Mouse (Mus musculus): ENCODE measurements around the gene Fdx1l. TPM values are rescaled to one million over a fixed set of nuclear protein-coding genes. Genes with fewer than 3 reads are reported as not detected.

The Fdx1l gene
- polyA plus RNA-seq, 1 experiment from 2014 or later = 66.7 TPM

DNA sequence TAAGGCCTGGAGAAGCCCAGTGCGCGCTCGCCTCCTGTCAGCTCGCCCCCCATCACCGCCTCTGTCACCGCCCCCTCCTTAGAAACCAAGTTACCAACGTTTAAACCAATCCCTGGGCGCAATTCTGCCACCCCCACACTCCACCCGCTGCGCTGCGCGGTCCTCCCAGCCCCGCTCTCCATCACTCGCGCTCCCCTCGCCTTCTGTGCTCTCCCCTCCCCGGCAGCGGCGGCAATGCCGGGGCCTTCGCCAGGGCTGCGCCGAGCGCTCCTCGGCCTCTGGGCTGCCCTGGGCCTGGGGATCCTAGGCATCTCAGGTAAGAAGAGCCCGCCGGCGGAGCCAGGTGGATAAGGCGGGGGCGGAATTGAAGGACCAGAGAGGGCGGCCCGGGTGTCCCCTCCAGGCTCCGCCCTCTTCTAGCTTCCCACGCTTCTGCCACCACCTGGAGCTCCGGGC, 41.5 kb downstream of the Fdx1l start, which contains the start of gene Icam5:
Gene Icam5 (plus strand): TSS at position 178 of the 456 bp plus-strand sequence.
- Histone ChIP-seq H3K27ac (replicated peaks) (no peak within 1 kb of the TSS), H3K9me3 (replicated peaks) (no peaks in the 10 kb centered on the region), H3K36me3 (no peaks in the 10 kb centered on the region), H3K4me3 (peak within 1 kb of the TSS; percentile 58), H3K4me1 (peaks cover 77% of the 10 kb centered on the region), H3K27me3 (ENCODE audit: low read depth, poor library complexity, severe bottlenecking) (peaks cover 100% of the 10 kb centered on the region)
- WGBS = under 1% methylated on average over 35 of the region's 35 CpGs
- DNase-seq (ENCODE audit: low spot score) = no peak

GRCm38 (mm10) chr9:21031251-21031895, 42.0 kb downstream of the Fdx1l start:
- Histone ChIP-seq H3K27me3 (ENCODE audit: low read depth, poor library complexity, severe bottlenecking) (peaks cover 100% of the 10 kb centered on the region), H3K36me3 (no peaks in the 10 kb centered on the region), H3K9me3 (replicated peaks) (no peaks in the 10 kb centered on the region), H3K4me1 (peaks cover 71% of the 10 kb centered on the region), H3K4me3 (peak overlapping the region; percentile 58), H3K27ac (replicated peaks) (no peak overlapping the region)
- under 1% methylated on average over 36 of the region's 36 CpGs for WGBS
- peak; percentile 58 for DNase-seq (ENCODE audit: low spot score)

GRCm38 (mm10) chr9:21030781-21031250, 42.6 kb downstream of the Fdx1l start:
- H3K4me1 ChIP-seq = peaks cover 67% of the 10 kb centered on the region
- under 1% methylated on average over 13 of the region's 13 CpGs for WGBS
- peak; percentile 80 for DNase-seq (ENCODE audit: low spot score)
- peaks cover 100% of the 10 kb centered on the region for H3K27me3 ChIP-seq (ENCODE audit: low read depth, poor library complexity, severe bottlenecking)
- no peak overlapping the region for H3K27ac ChIP-seq (replicated peaks)
- H3K9me3 ChIP-seq (replicated peaks) = no peaks in the 10 kb centered on the region
- H3K4me3 ChIP-seq = peak overlapping the region; percentile 58
- H3K36me3 ChIP-seq = no peaks in the 10 kb centered on the region

DNA sequence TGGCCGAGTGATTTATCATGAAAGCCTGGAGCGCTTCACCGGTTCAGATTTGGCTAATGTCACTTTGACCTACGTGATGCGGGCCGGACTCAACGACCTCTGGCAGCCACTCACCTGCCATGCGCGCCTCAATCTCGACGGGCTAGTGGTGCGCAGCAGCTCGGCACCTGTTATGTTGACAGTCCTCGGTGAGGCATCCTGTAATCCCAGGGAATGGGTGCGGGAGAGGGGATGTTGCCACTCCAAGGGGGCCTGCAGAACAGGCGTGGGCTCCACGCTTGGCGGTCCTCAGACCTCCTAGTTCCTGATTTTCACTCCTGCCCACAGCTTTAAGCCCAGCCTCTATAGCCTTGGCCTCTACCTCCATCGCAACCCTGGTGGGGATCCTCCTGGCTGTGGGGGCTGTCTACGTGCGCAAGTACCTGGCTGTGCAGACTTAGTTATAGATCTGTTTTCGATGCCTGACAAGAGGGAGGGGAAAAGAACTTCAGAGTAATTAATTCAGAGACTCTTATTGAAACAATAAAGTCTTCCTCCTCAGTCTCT, 43.3 kb downstream of the Fdx1l start:
- Histone ChIP-seq H3K4me3 (peak overlapping the region; percentile 58), H3K27me3 (ENCODE audit: low read depth, poor library complexity, severe bottlenecking) (peaks cover 99% of the 10 kb centered on the region), H3K9me3 (replicated peaks) (no peaks in the 10 kb centered on the region), H3K27ac (replicated peaks) (no peak overlapping the region), H3K36me3 (no peaks in the 10 kb centered on the region), H3K4me1 (peaks cover 61% of the 10 kb centered on the region)
- DNase-seq (ENCODE audit: low spot score) = no peak
- 26% methylated on average over 22 of the region's 22 CpGs for WGBS

DNA sequence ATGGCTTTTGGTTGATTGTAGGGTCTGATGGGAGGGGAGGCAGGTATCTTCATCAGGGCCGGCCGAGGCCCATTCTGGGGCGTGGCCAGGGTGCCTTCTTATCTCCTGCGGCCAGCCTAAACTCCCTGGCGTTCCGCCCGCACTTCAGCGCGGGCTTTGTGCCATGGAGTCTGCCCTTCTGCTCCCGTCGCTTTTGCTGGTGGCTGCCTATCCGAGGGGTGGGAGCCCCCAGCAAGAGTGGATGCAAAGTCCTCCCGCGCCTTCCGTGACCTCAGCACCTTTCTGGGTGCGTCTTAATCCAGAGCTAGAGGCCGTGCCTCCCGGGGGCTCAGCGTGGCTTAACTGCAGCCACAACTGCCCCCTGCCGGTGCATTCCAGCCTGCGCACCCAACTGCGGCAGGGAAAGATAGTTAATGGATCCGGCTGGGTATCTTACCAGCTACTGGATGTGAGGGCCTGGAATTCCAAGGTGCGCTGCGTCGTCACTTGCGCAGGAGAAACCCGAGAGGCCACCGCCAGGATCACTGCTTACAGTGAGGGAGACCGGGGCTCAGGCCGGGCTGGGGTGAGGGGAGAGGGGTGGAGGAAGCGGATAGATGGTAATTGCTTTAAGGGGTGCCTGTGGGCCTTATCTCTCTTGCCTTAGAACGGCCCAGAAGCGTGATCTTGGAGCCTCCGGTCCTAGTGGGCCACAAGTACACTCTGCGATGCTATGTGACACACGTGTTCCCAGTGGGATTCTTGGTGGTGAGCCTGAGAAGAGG, 43.9 kb downstream of the Fdx1l start, which contains the start of gene Icam4:
Gene Icam4 (plus strand): TSS at position 83 of the 764 bp plus-strand sequence.
- Histone ChIP-seq H3K27me3 (ENCODE audit: low read depth, poor library complexity, severe bottlenecking) (peaks cover 92% of the 10 kb centered on the region), H3K4me1 (peaks cover 55% of the 10 kb centered on the region), H3K36me3 (no peaks in the 10 kb centered on the region), H3K27ac (replicated peaks) (peak within 1 kb of the TSS; percentile 72), H3K4me3 (peak within 1 kb of the TSS; percentile 58), H3K9me3 (replicated peaks) (no peaks in the 10 kb centered on the region)
- 3% methylated on average over 37 of the region's 37 CpGs for WGBS
- peak; percentile 84 for DNase-seq (ENCODE audit: low spot score)

GRCm38 (mm10) chr9:21028560-21029110, 44.8 kb downstream of the Fdx1l start:
- peaks cover 53% of the 10 kb centered on the region for H3K4me1 ChIP-seq
- H3K4me3 ChIP-seq = no peak overlapping the region
- no peaks in the 10 kb centered on the region for H3K9me3 ChIP-seq (replicated peaks)
- WGBS = 75% methylated on average over 6 of the region's 6 CpGs
- H3K36me3 ChIP-seq = no peaks in the 10 kb centered on the region
- H3K27me3 ChIP-seq (ENCODE audit: low read depth, poor library complexity, severe bottlenecking) = peaks cover 84% of the 10 kb centered on the region
- no peak for DNase-seq (ENCODE audit: low spot score)
- H3K27ac ChIP-seq (replicated peaks) = no peak overlapping the region; the same call in 1 of the 2 replicates

- Histone ChIP-seq H3K27ac (replicated peaks) (no peak overlapping the region), H3K4me3 (no peak overlapping the region), H3K36me3 (no peaks in the 10 kb centered on the region), H3K9me3 (replicated peaks) (no peaks in the 10 kb centered on the region), H3K27me3 (ENCODE audit: low read depth, poor library complexity, severe bottlenecking) (peaks cover 76% of the 10 kb centered on the region), H3K4me1 (peaks cover 45% of the 10 kb centered on the region)
- 54% methylated on average over 8 of the region's 8 CpGs for WGBS
- DNase-seq (ENCODE audit: low spot score) = no peak
Observed at GRCm38 (mm10) chr9:21027774-21028290, 45.6 kb downstream of the Fdx1l start.

DNA sequence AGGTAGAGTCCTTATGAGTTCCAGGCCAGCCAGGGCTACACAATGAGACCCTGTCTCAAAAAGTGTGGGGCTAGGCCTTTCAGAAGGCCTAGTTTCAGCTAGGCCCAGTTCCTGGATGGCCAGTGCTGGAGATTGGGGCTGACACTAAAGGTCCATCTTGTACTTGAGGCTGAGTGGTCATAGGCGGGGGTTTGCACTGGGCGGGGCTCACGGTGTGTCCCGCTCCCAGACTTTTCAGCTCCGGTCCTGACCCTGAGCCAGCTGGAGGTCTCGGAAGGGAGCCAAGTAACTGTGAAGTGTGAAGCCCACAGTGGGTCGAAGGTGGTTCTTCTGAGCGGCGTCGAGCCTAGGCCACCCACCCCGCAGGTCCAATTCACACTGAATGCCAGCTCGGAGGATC, 46.6 kb downstream of the Fdx1l start:
- Histone ChIP-seq H3K4me3 (no peak overlapping the region), H3K27ac (replicated peaks) (no peak overlapping the region; the same call in 1 of the 2 replicates), H3K27me3 (ENCODE audit: low read depth, poor library complexity, severe bottlenecking) (peaks cover 66% of the 10 kb centered on the region), H3K9me3 (replicated peaks) (no peaks in the 10 kb centered on the region), H3K36me3 (no peaks in the 10 kb centered on the region), H3K4me1 (peaks cover 35% of the 10 kb centered on the region)
- 86% methylated on average over 12 of the region's 12 CpGs for WGBS
- no peak for DNase-seq (ENCODE audit: low spot score)

DNA sequence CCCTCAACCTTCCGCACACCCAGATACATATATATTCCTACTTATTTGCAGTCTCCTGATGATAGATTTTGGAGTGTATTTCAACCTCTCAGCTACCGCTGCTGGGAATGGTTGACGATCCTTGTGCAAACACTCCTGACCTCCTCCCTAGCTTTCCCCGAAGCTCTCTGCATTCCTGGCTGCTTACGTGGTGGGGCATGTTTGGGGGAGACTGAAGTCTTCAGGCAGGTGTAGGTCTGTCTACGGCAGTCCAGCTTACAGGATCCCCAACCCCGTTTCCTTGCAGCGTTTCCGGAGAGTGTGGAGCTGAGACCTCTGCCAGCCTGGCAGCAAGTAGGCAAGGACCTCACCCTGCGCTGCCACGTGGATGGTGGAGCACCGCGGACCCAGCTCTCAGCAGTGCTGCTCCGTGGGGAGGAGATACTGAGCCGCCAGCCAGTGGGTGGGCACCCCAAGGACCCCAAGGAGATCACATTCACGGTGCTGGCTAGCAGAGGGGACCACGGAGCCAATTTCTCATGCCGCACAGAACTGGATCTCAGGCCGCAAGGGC, 48.1 kb downstream of the Fdx1l start:
- WGBS = 69% methylated on average over 19 of the region's 19 CpGs

DNA sequence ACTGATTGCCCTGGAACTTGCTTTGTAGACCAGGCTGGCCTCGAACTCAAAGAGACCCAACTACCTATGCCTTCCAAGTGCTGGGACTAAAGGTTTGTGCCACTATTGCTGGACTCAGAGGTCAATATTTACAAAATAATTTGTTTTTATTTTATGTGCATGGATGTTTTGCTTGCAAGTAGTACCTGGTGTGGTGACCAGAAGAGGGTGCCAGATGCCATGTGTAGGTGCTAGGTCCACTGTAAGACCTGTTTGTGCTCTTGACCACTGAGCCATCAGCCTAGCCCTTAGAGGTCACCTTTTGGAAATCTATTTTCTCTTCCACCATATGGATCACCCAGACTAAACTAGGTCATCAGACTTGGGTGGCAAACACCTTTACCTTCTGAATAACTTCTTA, 50.7 kb downstream of the Fdx1l start:
- Histone ChIP-seq H3K36me3 (no peaks in the 10 kb centered on the region), H3K27ac (replicated peaks) (no peak overlapping the region), H3K4me1 (peaks cover 3% of the 10 kb centered on the region), H3K27me3 (ENCODE audit: low read depth, poor library complexity, severe bottlenecking) (peaks cover 39% of the 10 kb centered on the region), H3K9me3 (replicated peaks) (no peaks in the 10 kb centered on the region), H3K4me3 (no peak overlapping the region)
- no peak for DNase-seq (ENCODE audit: low spot score)
- 86% methylated on average over 1 of the region's 1 CpGs for WGBS

More for the DNA sequence above, 48.1 kb downstream of the Fdx1l start:
- Histone ChIP-seq H3K4me1 (peaks cover 20% of the 10 kb centered on the region), H3K9me3 (replicated peaks) (no peaks in the 10 kb centered on the region), H3K27me3 (ENCODE audit: low read depth, poor library complexity, severe bottlenecking) (peaks cover 51% of the 10 kb centered on the region), H3K27ac (replicated peaks) (no peak overlapping the region), H3K4me3 (no peak overlapping the region), H3K36me3 (no peaks in the 10 kb centered on the region)
- DNase-seq (ENCODE audit: low spot score) = no peak

- Histone ChIP-seq H3K27me3 (ENCODE audit: low read depth, poor library complexity, severe bottlenecking) (peaks cover 39% of the 10 kb centered on the region), H3K4me3 (no peak overlapping the region)
Observed at GRCm38 (mm10) chr9:21022288-21022687, 51.1 kb downstream of the Fdx1l start.

DNA sequence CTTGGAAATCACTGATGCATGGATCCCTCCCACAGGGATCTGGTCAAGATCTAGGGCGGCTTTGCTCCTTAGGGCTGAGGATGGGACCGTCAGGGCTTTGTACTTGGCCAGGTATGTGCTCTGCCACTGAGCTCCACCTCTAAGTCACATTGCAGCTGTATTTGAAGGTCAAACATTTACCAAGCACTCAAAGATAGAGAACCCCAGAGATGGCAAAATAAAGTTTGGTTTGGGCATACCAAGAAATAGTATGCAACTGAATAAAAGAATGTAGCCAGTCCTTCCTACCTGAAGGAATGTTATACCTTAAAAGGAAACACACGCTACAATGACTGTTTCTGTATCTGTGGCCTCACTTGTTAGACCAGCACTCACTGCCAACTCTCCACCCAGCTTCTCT, 52.1 kb downstream of the Fdx1l start:
- WGBS = 76% methylated on average over 3 of the region's 3 CpGs
- Histone ChIP-seq H3K4me1 (no peaks in the 10 kb centered on the region), H3K36me3 (no peaks in the 10 kb centered on the region), H3K4me3 (no peak overlapping the region), H3K9me3 (replicated peaks) (no peaks in the 10 kb centered on the region), H3K27me3 (ENCODE audit: low read depth, poor library complexity, severe bottlenecking) (peaks cover 39% of the 10 kb centered on the region), H3K27ac (replicated peaks) (no peak overlapping the region)
- no peak for DNase-seq (ENCODE audit: low spot score)

More at GRCm38 (mm10) chr9:21022288-21022687, 51.1 kb downstream of the Fdx1l start:
- no peaks in the 10 kb centered on the region for H3K36me3 ChIP-seq
- H3K27ac ChIP-seq (replicated peaks) = no peak overlapping the region
- no peaks in the 10 kb centered on the region for H3K4me1 ChIP-seq
- DNase-seq (ENCODE audit: low spot score) = no peak
- no peaks in the 10 kb centered on the region for H3K9me3 ChIP-seq (replicated peaks)
- WGBS = 66% methylated on average over 6 of the region's 6 CpGs
